Mouse (Mus musculus) bone marrow, adult 2 months (tissue): ENCODE results near the gene Fyn. TPM values are rescaled to one million over a fixed set of nuclear protein-coding genes. Genes with fewer than 3 reads are reported as not detected.

Experiments used
- H3K27ac ChIP-seq: fragments of 200-500 bp; 2 replicates; pipeline ENCODE4 v1.5.1; 2012; ENCODE audit warnings: low read depth, mild to moderate bottlenecking, control low read depth, inconsistent platforms, low read length; ENCODE audit not compliant: control insufficient read depth, poor library complexity, insufficient read depth
- H3K4me1 ChIP-seq: fragments of 200-500 bp; 2 replicates; pipeline ENCODE4 v1.6.1; 2011; ENCODE audit warnings: low read length; ENCODE audit not compliant: control insufficient read depth, insufficient read depth
- H3K4me3 ChIP-seq: fragments of 200-500 bp; replicated peaks from 2 replicates; pipeline ENCODE3; 2011; ENCODE audit warnings: mild to moderate bottlenecking, low read depth, low read length, control low read depth; ENCODE audit not compliant: control insufficient read depth
- CTCF ChIP-seq: fragments of 200-500 bp; IDR thresholded peaks from 2 replicates; pipeline ENCODE4 v1.5.1; 2011; ENCODE audit warnings: low read length, control low read depth; ENCODE audit not compliant: control insufficient read depth, insufficient read depth
- POLR2A ChIP-seq: fragments of 200-500 bp; IDR thresholded peaks from 2 replicates; pipeline ENCODE4 v1.6.1; 2011; ENCODE audit warnings: low read depth, mild to moderate bottlenecking, control low read depth, low read length, borderline replicate concordance; ENCODE audit not compliant: control insufficient read depth
- WGBS: fragments of 180-500 bp; shearing (Covaris S2); methylation state at CpG from one replicate; pipeline ENCODE4 v1.1.7; 2018; 5-methylcytosine and 5-hydroxymethylcytosine counted together
- polyA plus RNA-seq: library from polyadenylated mRNA; stranded (reverse); fragments of >200 nt; gene quantifications from 2 replicates; pipeline ENCODE4 v1.2.4, GENCODE M21; 2011; ENCODE audit warnings: low replicate concordance; ENCODE audit not compliant: missing spikeins, insufficient read depth, insufficient read length

The Fyn gene
- polyA plus RNA-seq, 1 experiment, result 32.3 TPM

DNA sequence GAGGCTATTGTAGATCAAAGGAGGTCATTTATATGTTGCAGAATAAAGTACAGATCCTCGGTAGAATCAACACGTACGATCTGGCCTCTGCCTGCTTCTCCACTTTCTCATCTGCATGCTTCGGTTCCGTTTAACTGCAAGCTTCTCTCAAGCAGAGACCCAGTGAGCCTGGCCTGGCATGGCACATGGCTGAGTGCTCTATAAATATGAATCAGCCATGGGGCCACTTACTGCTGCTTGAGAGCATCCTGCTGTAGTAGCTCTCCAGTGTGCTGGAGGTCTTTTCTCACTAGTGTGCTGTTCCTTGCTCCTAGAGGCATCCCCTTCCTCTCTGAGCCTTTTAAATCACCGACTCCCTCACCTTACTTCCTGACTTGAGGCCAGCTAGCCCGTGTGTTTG, 130.0 kb downstream of the Fyn start:
- TF ChIP-seq CTCF, result no peak
- no peak for TF ChIP-seq POLR2A
- no peak overlapping the region for H3K27ac ChIP-seq
- no peak overlapping the region for H3K4me3 ChIP-seq
- H3K4me1 ChIP-seq, result no peaks in the 10 kb centered on the region; the same call in 1 of the 2 replicates
- WGBS, result 69% methylated on average over 7 of the region's 7 CpGs

DNA sequence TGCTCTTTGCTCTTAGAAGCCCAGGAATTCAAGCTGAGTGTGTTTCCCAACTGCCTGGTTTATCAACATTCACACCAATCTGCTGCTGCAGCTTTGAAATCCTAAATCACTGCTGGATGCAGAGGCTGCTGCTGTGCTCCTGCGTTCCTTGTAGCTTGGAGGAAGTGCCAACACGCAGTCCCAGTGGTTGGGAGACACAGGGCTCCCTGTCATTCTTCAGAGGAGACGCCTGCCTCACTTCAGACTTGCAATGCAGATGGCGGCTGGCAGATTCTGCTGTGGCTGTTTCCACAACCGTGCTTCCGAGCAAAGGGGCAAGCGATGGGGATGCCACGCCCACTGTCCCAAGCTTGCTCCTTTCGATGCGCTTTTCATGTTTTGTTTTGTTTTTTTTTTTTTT, 132.9 kb downstream of the Fyn start:
- 88% methylated on average over 10 of the region's 10 CpGs for WGBS
- Histone ChIP-seq H3K4me3 (no peak overlapping the region), H3K4me1 (no peaks in the 10 kb centered on the region), H3K27ac (no peak overlapping the region)
- TF ChIP-seq POLR2A (no peak), CTCF (no peak)

DNA sequence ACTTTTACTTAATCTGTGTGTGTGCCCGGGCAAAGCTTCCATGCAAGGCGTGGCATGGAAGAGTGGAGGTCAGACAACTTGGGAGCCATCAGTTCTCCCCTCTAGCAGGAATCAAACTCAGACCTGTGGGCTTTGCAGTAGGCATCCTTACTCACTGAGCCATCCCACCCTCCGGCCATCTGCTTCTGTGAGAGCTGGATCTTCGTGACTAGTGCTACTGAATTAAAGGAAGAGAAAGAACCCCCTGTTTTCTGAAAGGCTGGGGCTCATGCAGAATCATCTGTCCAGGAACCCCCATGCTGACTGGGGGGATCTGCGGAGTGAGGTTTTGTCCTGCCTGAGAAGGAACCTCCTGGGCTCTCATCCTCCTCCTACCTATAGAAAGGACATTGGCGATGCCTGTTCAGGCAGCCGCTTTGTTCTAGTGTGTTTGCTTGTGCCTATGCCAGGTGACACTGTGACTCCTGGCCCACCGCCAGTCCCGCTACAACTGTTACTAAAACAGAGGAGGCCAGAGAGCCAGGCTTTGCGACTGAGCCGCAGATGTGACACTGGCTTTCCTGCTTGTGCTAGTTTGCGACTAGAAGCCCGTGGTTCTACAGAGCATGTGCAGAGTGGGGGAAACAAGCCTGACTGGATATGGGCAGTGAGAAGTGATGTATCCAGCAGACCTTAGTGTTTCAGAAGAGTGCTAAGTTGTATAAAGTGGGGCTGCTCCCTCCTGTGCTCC, 133.5 kb downstream of the Fyn start:
- no peak overlapping the region for H3K4me3 ChIP-seq
- no peaks in the 10 kb centered on the region for H3K4me1 ChIP-seq
- 83% methylated on average over 13 of the region's 13 CpGs for WGBS
- no peak overlapping the region for H3K27ac ChIP-seq
- TF ChIP-seq CTCF, result no peak
- TF ChIP-seq POLR2A, result no peak

DNA sequence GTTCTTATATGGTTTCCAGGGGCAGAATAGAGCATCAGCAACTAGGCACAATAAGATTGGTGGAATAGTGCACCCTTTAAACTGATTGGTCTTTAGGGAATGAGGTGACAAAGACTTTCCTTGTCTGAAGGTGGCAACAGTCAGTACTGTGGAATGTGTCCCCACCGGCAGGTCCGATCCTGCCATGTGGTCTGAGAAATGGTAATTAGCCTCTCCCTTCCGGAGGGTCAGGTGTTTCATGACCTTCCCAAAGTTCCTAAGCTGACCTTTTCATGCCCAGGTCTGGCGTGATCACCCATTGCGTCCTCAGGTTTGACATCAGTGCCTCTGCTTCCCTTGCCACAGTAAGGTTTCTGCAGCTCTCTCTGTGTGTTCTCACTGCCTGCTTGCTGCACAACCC, 134.7 kb downstream of the Fyn start:
- no peaks in the 10 kb centered on the region for H3K4me1 ChIP-seq
- H3K4me3 ChIP-seq, result no peak overlapping the region
- WGBS, result 95% methylated on average over 5 of the region's 5 CpGs
- TF ChIP-seq CTCF, result no peak
- no peak for TF ChIP-seq POLR2A
- H3K27ac ChIP-seq, result no peak overlapping the region

DNA sequence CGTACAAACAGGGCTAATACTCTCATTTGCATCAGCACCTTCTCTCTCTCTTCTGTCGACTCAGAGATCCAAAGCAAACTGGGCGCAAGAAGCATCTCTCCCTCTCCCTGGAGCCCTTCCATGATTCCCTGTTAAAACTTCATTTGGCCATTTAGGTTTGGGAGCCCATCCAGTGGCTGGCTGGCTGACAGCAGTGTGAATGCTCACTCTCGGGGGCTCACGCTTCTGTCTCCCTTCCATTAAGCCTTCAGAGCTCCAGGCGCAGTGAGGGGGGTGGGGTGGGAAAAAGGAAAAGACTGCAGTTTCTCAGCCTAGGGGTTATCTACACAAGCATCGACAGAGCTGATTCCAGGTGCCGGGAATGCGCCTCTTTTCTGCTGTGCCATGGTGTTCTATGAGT, 136.4 kb downstream of the Fyn start:
- no peaks in the 10 kb centered on the region for H3K4me1 ChIP-seq
- H3K4me3 ChIP-seq, result no peak overlapping the region
- TF ChIP-seq CTCF, result no peak
- TF ChIP-seq POLR2A, result no peak
- no peak overlapping the region for H3K27ac ChIP-seq
- 82% methylated on average over 9 of the region's 9 CpGs for WGBS

DNA sequence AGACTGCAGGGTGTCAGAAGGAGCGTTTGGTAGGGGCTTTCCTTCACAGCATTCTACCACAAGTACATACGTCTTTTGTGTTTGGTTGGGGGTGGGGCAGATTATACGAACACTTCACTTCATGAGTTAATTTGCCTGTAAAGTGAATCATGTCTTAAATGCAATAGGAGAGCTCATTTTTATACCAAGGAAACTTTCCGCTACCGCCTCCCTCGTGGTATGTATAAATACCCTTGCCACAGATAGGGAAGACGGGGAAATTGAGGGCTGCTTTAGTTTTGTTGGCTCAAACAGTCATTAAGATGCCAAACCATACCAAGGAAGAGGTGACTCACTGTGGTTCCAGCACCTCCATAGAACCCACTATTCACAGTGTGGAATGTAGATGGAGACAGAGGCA, 137.0 kb downstream of the Fyn start:
- 81% methylated on average over 7 of the region's 7 CpGs for whole genome bisulfite sequencing
- Histone ChIP-seq H3K27ac (no peak overlapping the region), H3K4me3 (no peak overlapping the region), H3K4me1 (no peaks in the 10 kb centered on the region)
- TF ChIP-seq POLR2A (no peak), CTCF (no peak)

DNA sequence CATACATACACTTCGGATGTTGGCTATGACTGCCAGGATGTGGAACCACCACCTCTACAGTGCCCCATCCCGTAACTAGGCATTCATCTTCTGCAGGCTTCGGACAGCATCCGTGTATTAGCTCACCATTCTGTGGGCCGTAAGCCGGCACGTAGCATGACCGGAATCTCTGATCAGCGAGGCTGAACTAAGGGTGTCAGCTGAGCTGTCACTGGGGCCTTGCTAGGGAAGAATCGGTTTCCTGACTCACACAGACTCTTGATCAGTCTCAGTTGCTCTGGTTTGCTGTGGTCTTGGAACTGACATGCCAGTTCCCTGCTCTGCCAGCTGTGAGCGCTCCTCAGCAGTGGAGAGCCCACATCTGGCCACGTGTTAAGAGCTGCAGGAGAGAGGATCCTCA, 137.7 kb downstream of the Fyn start:
- TF ChIP-seq POLR2A (no peak), CTCF (no peak)

DNA sequence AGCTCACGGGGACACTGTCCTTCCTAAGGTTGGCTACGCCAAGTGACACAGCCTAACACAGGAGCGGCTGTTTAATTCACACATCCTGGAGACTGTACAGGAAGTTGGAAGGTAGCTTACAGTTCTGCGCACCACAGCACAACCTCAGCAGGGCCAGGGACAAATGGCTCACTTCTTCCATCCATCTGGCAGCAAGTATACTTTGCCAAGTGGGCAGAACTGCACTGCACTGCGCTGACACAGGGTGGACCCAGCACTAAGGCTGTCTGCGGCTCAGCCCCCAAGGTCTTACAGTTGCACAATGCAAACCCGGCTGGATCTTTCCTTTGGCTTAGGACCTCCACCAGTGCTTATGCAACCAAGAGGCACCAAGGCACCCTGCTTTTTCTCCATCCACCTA, 138.2 kb downstream of the Fyn start:
- Histone ChIP-seq H3K4me3 (no peak overlapping the region), H3K4me1 (no peaks in the 10 kb centered on the region), H3K27ac (no peak overlapping the region)
- 71% methylated on average over 7 of the region's 7 CpGs for WGBS
- TF ChIP-seq POLR2A, result no peak
- no peak for TF ChIP-seq CTCF

More for the DNA sequence above, 137.7 kb downstream of the Fyn start:
- no peak overlapping the region for H3K4me3 ChIP-seq
- WGBS, result 87% methylated on average over 12 of the region's 12 CpGs
- no peak overlapping the region for H3K27ac ChIP-seq
- no peaks in the 10 kb centered on the region for H3K4me1 ChIP-seq

DNA sequence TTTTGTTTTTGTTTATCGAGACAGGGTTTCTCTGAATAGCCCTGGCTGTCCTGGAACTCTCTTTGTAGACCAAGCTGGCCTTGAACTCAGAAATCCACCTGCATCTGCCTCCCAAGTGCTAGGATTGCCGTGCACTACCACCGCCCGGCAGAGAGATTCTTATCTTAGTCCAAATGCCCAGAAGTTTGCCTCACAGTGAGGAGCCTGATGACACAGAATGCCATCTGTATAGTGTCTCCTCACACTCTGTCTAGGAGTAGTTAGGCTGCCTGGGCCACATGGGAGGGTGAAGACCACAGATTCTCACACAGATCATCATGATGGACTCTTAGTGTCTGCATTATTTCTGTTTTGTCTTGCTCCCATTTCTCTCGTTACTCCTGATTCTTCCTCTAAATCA, 140.1 kb downstream of the Fyn start:
- Histone ChIP-seq H3K4me3 (no peak overlapping the region), H3K4me1 (no peaks in the 10 kb centered on the region), H3K27ac (no peak overlapping the region)
- TF ChIP-seq POLR2A (no peak), CTCF (no peak)
- 82% methylated on average over 5 of the region's 5 CpGs for WGBS
